Mouse (Mus musculus): Measurements from ENCODE around the gene Psmf1. TPM values are rescaled to one million over a fixed set of nuclear protein-coding genes. Genes with fewer than 3 reads are reported as not detected.

Psmf1 gene
- polyA plus RNA-seq, 1 experiment = 50.4 TPM

GRCm38 (mm10) chr2:151724094-151724493 lies 19.9 kb downstream of the Psmf1 start:
- TF ChIP-seq CTCF (IDR thresholded peaks at IDR 0.05; ENCODE audit: borderline replicate concordance, insufficient read depth, low read depth, low read length) = no peak
- no peak for TF ChIP-seq POLR2A (IDR thresholded peaks at IDR 0.05; ENCODE audit: borderline replicate concordance, insufficient read depth, low read length)
- H3K27me3 ChIP-seq (ENCODE audit: control insufficient read depth, insufficient read depth, low read length) = no peaks in the 10 kb centered on the region
- no peak for DNase-seq
- no peaks in the 10 kb centered on the region for H3K4me1 ChIP-seq (ENCODE audit: control insufficient read depth, insufficient read depth, low read length)
- H3K4me3 ChIP-seq (replicated peaks; ENCODE audit: insufficient read depth, low read depth, low read length) = no peak overlapping the region
- H3K27ac ChIP-seq (ENCODE audit: insufficient read depth, low read length) = no peak overlapping the region
- WGBS = 88% methylated on average over 2 of the region's 2 CpGs

GRCm38 (mm10) chr2:151716318-151717055 lies 27.5 kb downstream of the Psmf1 start:
- H3K4me1 ChIP-seq (ENCODE audit: control insufficient read depth, insufficient read depth, low read length) = no peaks in the 10 kb centered on the region
- DNase-seq = no peak
- TF ChIP-seq POLR2A (IDR thresholded peaks at IDR 0.05; ENCODE audit: borderline replicate concordance, insufficient read depth, low read length) = no peak
- H3K27me3 ChIP-seq (ENCODE audit: control insufficient read depth, insufficient read depth, low read length) = no peaks in the 10 kb centered on the region
- H3K4me3 ChIP-seq (replicated peaks; ENCODE audit: insufficient read depth, low read depth, low read length) = no peak overlapping the region
- WGBS = 92% methylated on average over 2 of the region's 2 CpGs
- H3K27ac ChIP-seq (ENCODE audit: insufficient read depth, low read length) = no peak overlapping the region

- H3K27me3 ChIP-seq (ENCODE audit: control insufficient read depth, insufficient read depth, low read length) = no peaks in the 10 kb centered on the region
- no peaks in the 10 kb centered on the region for H3K4me1 ChIP-seq (ENCODE audit: control insufficient read depth, insufficient read depth, low read length)
- no peak for DNase-seq
- no peak overlapping the region for H3K4me3 ChIP-seq (replicated peaks; ENCODE audit: insufficient read depth, low read depth, low read length)
- H3K27ac ChIP-seq (ENCODE audit: insufficient read depth, low read length) = no peak overlapping the region
- 76% methylated on average over 4 of the region's 4 CpGs for WGBS
- TF ChIP-seq POLR2A (IDR thresholded peaks at IDR 0.05; ENCODE audit: borderline replicate concordance, insufficient read depth, low read length) (no peak), CTCF (IDR thresholded peaks at IDR 0.05; ENCODE audit: borderline replicate concordance, insufficient read depth, low read depth, low read length) (no peak)
These were observed 28.5 kb downstream of the Psmf1 start for GRCm38 (mm10) chr2:151715526-151715925.

- no peaks in the 10 kb centered on the region for H3K27me3 ChIP-seq (ENCODE audit: control insufficient read depth, insufficient read depth, low read length)
- H3K27ac ChIP-seq (ENCODE audit: insufficient read depth, low read length) = no peak overlapping the region
- TF ChIP-seq POLR2A (IDR thresholded peaks at IDR 0.05; ENCODE audit: borderline replicate concordance, insufficient read depth, low read length) (no peak), CTCF (IDR thresholded peaks at IDR 0.05; ENCODE audit: borderline replicate concordance, insufficient read depth, low read depth, low read length) (no peak)
These were observed 31.3 kb downstream of the Psmf1 start for GRCm38 (mm10) chr2:151712647-151713046.

GRCm38 (mm10) chr2:151702851-151703190 lies 41.2 kb downstream of the Psmf1 start:
- Histone ChIP-seq H3K27ac (ENCODE audit: insufficient read depth, low read length) (no peak overlapping the region), H3K4me1 (ENCODE audit: control insufficient read depth, insufficient read depth, low read length) (no peaks in the 10 kb centered on the region), H3K27me3 (ENCODE audit: control insufficient read depth, insufficient read depth, low read length) (no peaks in the 10 kb centered on the region), H3K4me3 (replicated peaks; ENCODE audit: insufficient read depth, low read depth, low read length) (peak overlapping the region; percentile 43)
- DNase-seq = no peak
- WGBS = under 1% methylated on average over 17 of the region's 17 CpGs
- no peak for TF ChIP-seq POLR2A (IDR thresholded peaks at IDR 0.05; ENCODE audit: borderline replicate concordance, insufficient read depth, low read length)
- TF ChIP-seq CTCF (IDR thresholded peaks at IDR 0.05; ENCODE audit: borderline replicate concordance, insufficient read depth, low read depth, low read length) = no peak

More at GRCm38 (mm10) chr2:151712647-151713046, 31.3 kb downstream of the Psmf1 start:
- 52% methylated on average over 3 of the region's 3 CpGs for WGBS
- no peak for DNase-seq
- Histone ChIP-seq H3K4me3 (replicated peaks; ENCODE audit: insufficient read depth, low read depth, low read length) (no peak overlapping the region), H3K4me1 (ENCODE audit: control insufficient read depth, insufficient read depth, low read length) (no peaks in the 10 kb centered on the region)

GRCm38 (mm10) chr2:151702146-151702850 lies 41.7 kb downstream of the Psmf1 start:
- no peaks in the 10 kb centered on the region for H3K4me1 ChIP-seq (ENCODE audit: control insufficient read depth, insufficient read depth, low read length)
- no peak overlapping the region for H3K27ac ChIP-seq (ENCODE audit: insufficient read depth, low read length)
- DNase-seq = peak; percentile 51 to 63
- H3K4me3 ChIP-seq (replicated peaks; ENCODE audit: insufficient read depth, low read depth, low read length) = peak overlapping the region; percentile 43
- WGBS = under 1% methylated on average over 74 of the region's 97 CpGs
- no peak for TF ChIP-seq POLR2A (IDR thresholded peaks at IDR 0.05; ENCODE audit: borderline replicate concordance, insufficient read depth, low read length)
- TF ChIP-seq CTCF (IDR thresholded peaks at IDR 0.05; ENCODE audit: borderline replicate concordance, insufficient read depth, low read depth, low read length) = no peak
- H3K27me3 ChIP-seq (ENCODE audit: control insufficient read depth, insufficient read depth, low read length) = no peaks in the 10 kb centered on the region

DNA sequence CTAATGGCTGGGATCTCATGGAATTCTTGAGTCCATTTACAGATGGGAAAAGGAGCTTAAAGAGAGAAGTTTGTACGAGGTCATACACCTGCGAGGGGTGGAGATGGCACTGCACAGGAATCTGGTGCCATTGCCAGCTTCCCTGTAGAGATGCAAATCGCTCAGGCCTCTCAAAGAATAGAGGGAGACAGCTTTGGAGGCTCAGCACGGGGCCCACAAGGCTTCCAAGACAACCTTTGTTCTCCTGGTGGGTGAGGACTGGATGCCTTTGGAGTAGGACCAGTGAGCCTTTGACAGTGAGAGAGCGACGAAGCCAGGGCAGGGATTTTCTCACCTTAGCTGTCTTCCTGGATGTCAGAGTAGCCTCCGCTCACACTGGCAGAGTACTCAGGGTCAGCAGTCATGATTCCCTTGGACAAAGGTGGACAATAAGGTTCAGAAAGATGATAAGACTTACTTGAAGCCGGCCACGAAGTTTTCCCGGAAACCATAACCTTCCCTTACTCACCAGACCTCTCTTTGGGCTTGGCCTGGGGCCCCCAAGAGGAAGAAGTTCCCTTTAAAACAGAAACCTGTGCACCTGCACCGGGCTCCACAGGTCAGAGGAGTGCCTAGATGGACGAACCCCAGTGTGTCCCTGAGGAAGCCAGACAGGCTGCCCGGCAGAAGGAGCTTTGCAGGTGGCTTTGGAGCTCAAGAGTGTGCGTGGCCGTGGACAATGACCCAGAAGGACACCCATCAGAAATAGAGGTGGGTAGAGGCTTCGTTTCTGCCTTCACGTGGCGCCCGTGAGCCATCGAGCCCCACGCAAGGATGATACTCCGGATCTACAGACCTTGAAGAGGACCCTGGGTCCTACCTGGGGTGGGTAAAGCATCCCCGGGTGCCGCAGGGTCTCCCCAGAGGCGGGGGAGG lies 42.5 kb downstream of the Psmf1 start, which contains the start of gene Tmem74b:
Tmem74b (plus strand) TSS at position 778 of the 915 bp plus-strand sequence.
- 16% methylated on average over 25 of the region's 25 CpGs for WGBS
- no peak for TF ChIP-seq CTCF (IDR thresholded peaks at IDR 0.05; ENCODE audit: borderline replicate concordance, insufficient read depth, low read depth, low read length)
- TF ChIP-seq POLR2A (IDR thresholded peaks at IDR 0.05; ENCODE audit: borderline replicate concordance, insufficient read depth, low read length) = no peak
- H3K27ac ChIP-seq (ENCODE audit: insufficient read depth, low read length) = no peak within 1 kb of the TSS

More for the DNA sequence above, 42.5 kb downstream of the Psmf1 start, which contains the start of gene Tmem74b:
- DNase-seq = peak in 1 of 2 experiments; percentile 30
- Histone ChIP-seq H3K4me3 (replicated peaks; ENCODE audit: insufficient read depth, low read depth, low read length) (peak within 1 kb of the TSS; percentile 43), H3K27me3 (ENCODE audit: control insufficient read depth, insufficient read depth, low read length) (no peaks in the 10 kb centered on the region), H3K4me1 (ENCODE audit: control insufficient read depth, insufficient read depth, low read length) (no peaks in the 10 kb centered on the region)
